Mouse (Mus musculus) kidney, adult 9 months (tissue): ENCODE data around the gene Plxdc2.
"Not testable (repeated sequence)": the region's sequence is repeated elsewhere in the genome, so short reads cannot be mapped to it uniquely, and the experiment has no call there.

ENCODE experiments used
- DNase-seq: peaks from one replicate; pipeline ENCODE4 v3.0.0; 2022

Plxdc2 gene

GRCm38 (mm10) chr2:16749302-16749909, 393.3 kb downstream of the Plxdc2 start:
- no peak for DNase-seq

GRCm38 (mm10) chr2:16757158-16757557, 401.1 kb downstream of the Plxdc2 start:
- no peak for DNase-seq

GRCm38 (mm10) chr2:16759766-16760165, 403.7 kb downstream of the Plxdc2 start:
- DNase-seq: no peak

DNA sequence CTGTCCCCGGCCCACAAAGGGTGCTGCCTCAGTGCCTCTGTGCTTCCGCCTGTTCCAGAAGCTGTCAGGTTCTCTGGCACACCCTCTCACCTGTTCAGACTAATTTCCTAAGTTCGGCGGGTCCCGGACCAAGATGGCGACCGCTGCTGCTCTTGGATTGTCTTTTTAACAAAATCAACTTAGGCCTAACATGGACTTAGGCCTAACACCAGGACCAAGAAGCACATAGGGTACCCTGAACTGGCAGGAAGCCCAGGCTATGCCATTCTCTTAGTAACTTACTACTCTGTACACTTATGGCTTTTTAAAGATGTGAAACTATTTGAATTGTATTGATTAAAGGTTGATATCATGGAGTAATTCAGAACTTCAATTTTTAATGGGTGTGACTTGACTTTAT, 413.0 kb downstream of the Plxdc2 start:
- DNase-seq: not testable (repeated sequence)

DNA sequence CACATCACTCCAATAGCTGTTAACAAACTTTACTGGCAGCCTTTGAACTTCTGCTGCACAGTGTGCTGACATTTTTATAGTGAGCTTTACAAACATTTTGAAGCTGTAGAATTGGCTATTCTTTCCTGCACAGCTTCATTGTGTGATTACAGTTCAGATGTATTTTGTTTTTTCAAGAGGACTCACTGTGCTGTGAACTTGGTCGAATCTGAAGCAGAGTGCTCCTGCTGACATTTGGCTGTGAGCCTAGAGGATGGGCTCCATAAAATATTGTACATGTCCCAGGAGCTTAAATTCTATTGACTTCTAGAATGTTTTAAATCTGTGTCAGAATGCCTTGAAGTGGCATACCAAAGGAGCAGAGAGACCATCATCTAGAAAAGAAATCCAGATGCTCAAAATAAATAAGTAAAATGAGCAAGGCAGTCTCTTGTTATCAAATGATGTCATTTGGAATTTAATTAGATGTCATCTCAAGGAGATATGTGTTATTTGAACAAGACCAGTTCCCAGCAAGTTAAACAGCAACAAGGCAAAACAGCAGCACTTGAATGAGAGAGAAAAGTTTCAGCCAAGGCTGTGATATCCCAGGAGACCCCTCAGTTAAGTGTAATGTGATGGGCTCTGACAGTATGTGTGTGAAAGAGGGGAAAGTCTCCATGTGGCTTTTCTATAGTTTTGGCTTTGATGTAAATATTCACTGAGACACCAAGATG, 417.5 kb downstream of the Plxdc2 start:
- DNase-seq: no peak

GRCm38 (mm10) chr2:16774114-16774433, 418.0 kb downstream of the Plxdc2 start:
- DNase-seq: no peak

DNA sequence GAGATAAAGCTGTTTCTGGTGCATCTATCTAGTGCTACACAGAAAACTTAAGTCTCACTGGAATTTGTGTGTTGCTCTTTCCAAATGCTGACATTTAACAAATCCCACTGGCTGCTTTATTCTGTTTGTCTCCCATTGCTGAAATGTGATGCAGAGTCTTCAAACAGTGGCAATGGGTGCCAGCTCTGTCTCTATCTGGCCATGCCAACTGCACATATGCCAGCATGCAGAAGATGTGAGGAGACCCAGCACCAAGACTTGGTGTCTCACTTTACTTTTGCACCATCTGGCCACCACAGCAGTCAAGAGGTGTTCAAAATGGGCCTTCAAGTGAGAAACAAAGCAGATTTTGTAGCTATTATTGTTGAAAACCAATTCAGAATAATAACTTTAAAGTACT, 439.2 kb downstream of the Plxdc2 start:
- no peak for DNase-seq
